Mouse (Mus musculus) cerebellum, adult 11 months (tissue): ENCODE data around the gene Gk5.

Source experiments
- DNase-seq: peaks from one replicate; pipeline ENCODE4 v3.0.0; 2022

Gene Gk5

DNA sequence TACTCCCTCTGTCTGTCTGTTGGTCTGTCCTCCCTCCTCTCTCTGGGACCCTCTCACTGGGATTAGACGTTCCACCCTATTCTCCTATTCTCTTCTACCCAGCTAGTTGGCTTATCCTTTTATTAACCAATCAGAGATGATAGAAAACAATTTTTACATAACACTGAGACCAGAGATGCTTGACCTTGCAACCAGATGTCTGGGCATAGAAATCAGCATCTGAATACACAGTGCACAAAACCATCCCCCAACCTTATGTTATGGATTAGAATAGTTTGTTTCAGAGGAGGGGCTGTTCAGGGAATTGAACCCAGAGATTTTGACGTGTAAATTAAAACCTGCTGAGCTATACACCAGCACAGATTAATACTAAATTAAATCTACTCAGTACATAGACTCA is 111.1 kb downstream of the Gk5 start:
- no peak for DNase-seq
